Mouse (Mus musculus) embryonic facial prominence, embryonic 13.5 days (tissue): ENCODE measurements around the gene Aip. TPM values are rescaled to one million over a fixed set of nuclear protein-coding genes. Genes with fewer than 3 reads are reported as not detected.
"Not testable (repeated sequence)": the region's sequence is repeated elsewhere in the genome, so short reads cannot be mapped to it uniquely, and the experiment has no call there.

Experiments
- ATAC-seq: fragments of 200-750 bp; cut with Nextera tagmentation; 2 replicates; pipeline ENCODE4 v1.8.0; 2017; ENCODE audit warnings: low read depth; ENCODE audit not compliant: insufficient number of reproducible peaks, insufficient read depth, low FRiP score, low TSS enrichment
- H3K27ac ChIP-seq: fragments of 300-500 bp; sonication (generic); 2 replicates; pipeline ENCODE4 v1.5.1; 2015; ENCODE audit warnings: moderate library complexity, mild to moderate bottlenecking, inconsistent platforms
- H3K27me3 ChIP-seq: fragments of 300-500 bp; sonication (generic); 2 replicates; pipeline ENCODE4 v1.6.1; 2015; ENCODE audit warnings: mild to moderate bottlenecking, inconsistent platforms
- H3K36me3 ChIP-seq: fragments of 300-500 bp; sonication (generic); 2 replicates; pipeline ENCODE4 v1.6.1; 2015; ENCODE audit warnings: mild to moderate bottlenecking, inconsistent platforms
- H3K4me1 ChIP-seq: fragments of 300-500 bp; sonication (generic); 2 replicates; pipeline ENCODE4 v1.6.1; 2015; ENCODE audit warnings: inconsistent platforms
- H3K4me2 ChIP-seq: fragments of 300-500 bp; sonication (generic); 2 replicates; pipeline ENCODE4 v1.6.1; 2015; ENCODE audit warnings: moderate library complexity, mild to moderate bottlenecking, inconsistent platforms
- H3K4me3 ChIP-seq: fragments of 300-500 bp; sonication (generic); 2 replicates; pipeline ENCODE4 v1.5.1; 2015; ENCODE audit warnings: mild to moderate bottlenecking, inconsistent platforms
- H3K9ac ChIP-seq: fragments of 300-500 bp; sonication (generic); 2 replicates; pipeline ENCODE4 v1.6.1; 2015; ENCODE audit warnings: mild to moderate bottlenecking, inconsistent platforms
- H3K9me3 ChIP-seq: fragments of 300-500 bp; sonication (generic); 2 replicates; pipeline ENCODE4 v1.6.1; 2016; ENCODE audit warnings: inconsistent platforms
- WGBS: fragments of 180-500 bp; shearing (Covaris S2); methylation state at CpG from one replicate; pipeline ENCODE4 v1.1.7; 2015; ENCODE audit warnings: mixed read lengths; 5-methylcytosine and 5-hydroxymethylcytosine counted together
- polyA plus RNA-seq: library from polyadenylated mRNA; unstranded; fragments of >200 nt; fragmentation: Nextera tagmentation; extraction: Ambion mirVana; gene quantifications from 2 replicates; pipeline ENCODE4 v1.2.1, GENCODE M21; 2015

Aip gene
- polyA plus RNA-seq, 1 experiment from 2014 or later: 107 TPM

DNA sequence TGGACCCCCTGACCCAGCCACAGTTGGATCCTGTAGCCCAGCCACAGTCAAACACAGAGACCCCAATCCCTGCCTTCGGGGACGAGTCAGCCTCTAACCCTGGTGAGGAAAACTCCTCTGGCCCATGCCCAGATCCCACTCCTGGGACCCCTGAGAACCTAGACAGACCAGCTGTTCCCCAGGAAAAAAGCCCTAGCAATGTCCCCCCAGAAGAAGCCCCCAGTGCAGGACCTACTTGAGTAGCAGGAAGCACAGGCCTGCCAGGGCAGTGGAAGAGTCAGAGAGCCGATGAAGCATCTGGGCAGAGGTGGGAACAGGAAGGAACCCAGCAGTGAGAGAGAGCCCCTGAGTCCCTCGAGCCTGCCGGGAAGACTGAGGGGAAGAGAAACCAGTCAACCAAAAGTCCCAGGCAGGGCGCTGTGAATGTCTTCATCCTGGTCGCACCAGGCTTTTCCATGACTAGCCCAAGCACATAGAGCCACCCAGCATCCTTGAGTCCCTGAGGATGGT, 18.2 kb upstream of the Aip start, which contains the start of gene Cabp4:
Gene Cabp4, minus strand, starts transcription at position 275 of the 510 bp plus-strand sequence.
- Histone ChIP-seq H3K4me2 (no peak within 1 kb of the TSS), H3K4me1 (peaks cover 7% of the 10 kb centered on the region; the same call in 1 of the 2 replicates), H3K27me3 (no peaks in the 10 kb centered on the region), H3K9me3 (no peaks in the 10 kb centered on the region), H3K27ac (no peak within 1 kb of the TSS), H3K9ac (no peak within 1 kb of the TSS; the same call in 1 of the 2 replicates), H3K36me3 (no peaks in the 10 kb centered on the region), H3K4me3 (no peak within 1 kb of the TSS)
- no peak for ATAC-seq
- WGBS: 85% methylated on average over 7 of the region's 7 CpGs

DNA sequence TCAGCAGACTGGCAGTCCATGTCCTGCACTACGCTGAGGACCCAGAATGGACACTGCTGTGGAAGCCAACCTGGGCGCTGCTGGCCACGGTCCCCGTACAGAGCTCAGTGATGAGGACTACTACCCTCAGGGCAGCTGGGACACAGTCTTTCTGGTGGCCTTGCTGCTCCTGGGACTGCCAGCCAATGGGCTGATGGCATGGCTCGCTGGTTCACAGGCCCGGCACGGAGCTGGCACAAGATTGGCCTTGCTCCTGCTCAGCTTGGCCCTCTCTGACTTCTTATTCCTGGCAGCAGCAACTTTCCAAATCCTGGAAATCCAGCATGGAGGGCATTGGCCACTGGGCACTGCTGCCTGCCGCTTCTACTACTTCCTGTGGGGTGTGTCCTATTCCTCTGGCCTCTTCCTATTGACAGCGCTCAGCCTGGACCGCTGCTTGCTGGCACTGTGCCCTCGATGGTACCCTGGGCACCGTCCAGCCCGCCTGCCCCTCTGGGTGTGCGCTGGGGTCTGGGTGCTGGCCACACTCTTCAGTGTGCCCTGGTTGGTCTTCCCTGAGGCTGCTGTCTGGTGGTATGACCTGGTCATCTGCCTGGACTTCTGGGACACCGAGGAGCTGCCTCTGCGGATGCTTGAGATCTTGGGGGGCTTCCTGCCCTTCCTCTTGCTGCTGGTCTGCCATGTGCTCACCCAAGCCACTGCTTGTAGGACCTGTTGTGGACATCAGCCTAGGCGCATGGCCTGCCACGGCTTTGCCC, 16.9 kb upstream of the Aip start:
- 88% methylated on average over 18 of the region's 18 CpGs for WGBS
- no peak overlapping the region for H3K4me3 ChIP-seq

DNA sequence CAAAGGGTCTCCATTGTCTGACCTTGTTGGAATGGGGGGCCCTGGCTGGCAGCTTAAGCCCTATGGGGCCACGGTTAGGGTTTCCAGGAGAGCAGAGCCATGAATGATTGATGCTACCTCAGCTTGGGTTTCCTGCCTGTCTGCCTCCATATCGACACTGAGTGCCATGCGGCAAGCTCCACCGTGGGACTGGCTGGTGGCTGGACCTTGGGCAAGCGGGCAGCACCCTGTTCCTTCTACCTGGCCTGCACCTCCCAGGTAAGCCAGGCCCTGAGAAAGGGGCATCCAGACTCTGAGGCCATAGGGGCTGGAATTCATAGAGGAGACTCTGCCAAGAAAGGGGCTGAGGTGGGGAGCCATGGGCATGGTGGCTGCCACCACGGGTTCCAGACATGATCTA, 14.5 kb upstream of the Aip start:
- Histone ChIP-seq H3K4me2 (no peak overlapping the region), H3K4me1 (no peaks in the 10 kb centered on the region), H3K27ac (no peak overlapping the region), H3K9ac (no peak overlapping the region), H3K27me3 (no peaks in the 10 kb centered on the region), H3K36me3 (no peaks in the 10 kb centered on the region), H3K4me3 (no peak overlapping the region), H3K9me3 (no peaks in the 10 kb centered on the region)
- ATAC-seq: no peak
- 85% methylated on average over 6 of the region's 6 CpGs for WGBS

More for the DNA sequence above, 16.9 kb upstream of the Aip start:
- H3K4me1 ChIP-seq: no peaks in the 10 kb centered on the region
- no peak overlapping the region for H3K4me2 ChIP-seq
- no peak overlapping the region for H3K27ac ChIP-seq
- no peak for ATAC-seq
- no peak overlapping the region for H3K9ac ChIP-seq
- H3K9me3 ChIP-seq: no peaks in the 10 kb centered on the region
- H3K36me3 ChIP-seq: no peaks in the 10 kb centered on the region
- H3K27me3 ChIP-seq: no peaks in the 10 kb centered on the region

DNA sequence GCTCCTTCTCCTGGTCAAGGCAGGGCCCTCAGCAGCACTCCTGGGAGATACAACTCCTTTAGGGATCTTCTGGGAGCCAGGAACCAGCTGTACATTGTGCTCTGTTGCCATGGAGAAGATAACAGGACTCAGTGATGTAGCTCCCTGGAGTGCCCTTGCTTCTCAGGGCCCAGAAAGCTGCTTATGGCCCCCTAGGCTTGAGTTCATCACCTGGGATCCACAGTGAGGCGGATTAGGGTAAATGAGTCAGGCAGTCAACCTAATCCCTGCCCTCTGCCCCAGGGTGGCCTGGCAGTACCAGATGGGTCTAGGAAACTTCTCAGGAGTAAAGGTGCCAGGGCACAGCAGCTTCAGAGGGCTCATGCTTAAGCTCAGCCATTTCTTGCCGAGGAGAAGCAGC, 13.8 kb upstream of the Aip start, which contains the start of gene Gpr152:
Gene Gpr152, plus strand, starts transcription at position 342 of the 400 bp plus-strand sequence.
- Histone ChIP-seq H3K4me3 (no peak within 1 kb of the TSS), H3K36me3 (no peaks in the 10 kb centered on the region), H3K4me1 (no peaks in the 10 kb centered on the region), H3K4me2 (no peak within 1 kb of the TSS), H3K27ac (no peak within 1 kb of the TSS), H3K9me3 (no peaks in the 10 kb centered on the region), H3K27me3 (no peaks in the 10 kb centered on the region), H3K9ac (no peak within 1 kb of the TSS)
- 82% methylated on average over 2 of the region's 2 CpGs for WGBS
- ATAC-seq: no peak

DNA sequence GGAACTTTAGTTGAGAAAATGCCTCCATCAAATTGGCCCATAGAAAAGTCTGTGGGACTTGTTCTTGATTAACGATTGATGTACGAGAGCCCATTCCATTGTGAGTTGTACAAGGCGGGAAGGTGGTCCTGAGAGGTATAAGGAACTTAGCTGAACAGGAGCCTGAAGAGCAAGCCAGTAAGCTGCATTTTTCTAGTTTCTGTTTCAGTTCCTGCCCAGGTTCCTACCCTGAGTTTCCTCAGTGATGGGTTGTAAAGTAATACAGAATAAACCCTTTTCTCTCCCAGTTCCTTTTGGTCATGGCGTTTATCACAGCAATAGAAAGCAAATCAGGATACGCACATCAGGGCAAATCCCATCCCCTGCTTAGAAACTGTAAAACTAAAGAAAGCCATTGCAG, 12.3 kb upstream of the Aip start:
- H3K4me2 ChIP-seq: no peak overlapping the region
- H3K27ac ChIP-seq: no peak overlapping the region
- no peak overlapping the region for H3K9ac ChIP-seq
- H3K4me1 ChIP-seq: no peaks in the 10 kb centered on the region
- WGBS: 84% methylated on average over 5 of the region's 5 CpGs
- no peak for ATAC-seq
- H3K9me3 ChIP-seq: no peaks in the 10 kb centered on the region
- peaks cover 4% of the 10 kb centered on the region for H3K36me3 ChIP-seq
- no peaks in the 10 kb centered on the region for H3K27me3 ChIP-seq
- no peak overlapping the region for H3K4me3 ChIP-seq

DNA sequence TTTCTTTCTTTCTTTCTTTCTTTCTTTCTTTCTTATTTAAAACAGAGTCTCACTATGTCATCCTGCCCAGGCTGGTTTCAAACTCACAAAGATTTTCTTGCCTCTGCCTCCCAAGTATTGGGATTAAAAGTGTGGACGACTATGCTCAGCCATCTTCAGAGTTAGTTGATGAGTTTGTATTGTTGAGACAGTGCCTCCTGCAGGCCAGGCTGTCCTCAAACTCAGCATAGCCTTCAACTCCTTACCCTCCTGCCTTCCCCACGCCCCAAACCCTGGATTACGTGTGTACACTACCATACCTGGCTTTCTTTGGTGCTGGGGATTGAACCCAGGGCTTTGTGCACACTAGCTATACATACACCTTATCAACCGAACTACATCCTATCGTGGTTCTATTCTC, 10.8 kb upstream of the Aip start:
- H3K9ac ChIP-seq: no peak overlapping the region
- H3K27me3 ChIP-seq: no peaks in the 10 kb centered on the region
- no peak overlapping the region for H3K27ac ChIP-seq
- H3K4me3 ChIP-seq: no peak overlapping the region
- H3K4me2 ChIP-seq: no peak overlapping the region
- WGBS: 71% methylated on average over 5 of the region's 5 CpGs
- peaks cover 19% of the 10 kb centered on the region for H3K36me3 ChIP-seq
- no peaks in the 10 kb centered on the region for H3K9me3 ChIP-seq
- no peak for ATAC-seq
- H3K4me1 ChIP-seq: no peaks in the 10 kb centered on the region

DNA sequence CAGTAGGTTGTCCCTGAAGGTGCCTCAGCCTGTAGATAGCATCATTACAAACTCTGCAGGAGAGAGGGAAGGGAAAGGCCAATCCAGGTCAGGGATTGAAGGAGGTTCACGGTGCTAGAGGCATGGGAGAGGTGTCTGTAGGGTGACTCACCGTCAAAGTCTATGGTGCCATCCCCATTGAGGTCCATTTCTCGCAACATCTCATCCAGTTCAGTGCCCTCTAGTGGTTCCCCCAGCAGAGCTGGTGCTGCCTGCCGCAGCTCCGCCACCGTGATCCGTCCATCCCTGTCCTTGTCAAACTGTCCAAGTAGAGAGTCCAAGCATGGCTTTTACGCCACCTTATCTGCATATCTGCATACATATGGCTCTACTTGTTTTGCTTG, 10.3 kb upstream of the Aip start:
- H3K27me3 ChIP-seq, H3K9me3 ChIP-seq, H3K4me2 ChIP-seq, H3K9ac ChIP-seq, ATAC-seq, H3K4me1 ChIP-seq, H3K27ac ChIP-seq, H3K4me3 ChIP-seq: not testable (repeated sequence)
- WGBS: 25% methylated on average over 8 of the region's 8 CpGs
- H3K36me3 ChIP-seq: peaks cover 24% of the 10 kb centered on the region

DNA sequence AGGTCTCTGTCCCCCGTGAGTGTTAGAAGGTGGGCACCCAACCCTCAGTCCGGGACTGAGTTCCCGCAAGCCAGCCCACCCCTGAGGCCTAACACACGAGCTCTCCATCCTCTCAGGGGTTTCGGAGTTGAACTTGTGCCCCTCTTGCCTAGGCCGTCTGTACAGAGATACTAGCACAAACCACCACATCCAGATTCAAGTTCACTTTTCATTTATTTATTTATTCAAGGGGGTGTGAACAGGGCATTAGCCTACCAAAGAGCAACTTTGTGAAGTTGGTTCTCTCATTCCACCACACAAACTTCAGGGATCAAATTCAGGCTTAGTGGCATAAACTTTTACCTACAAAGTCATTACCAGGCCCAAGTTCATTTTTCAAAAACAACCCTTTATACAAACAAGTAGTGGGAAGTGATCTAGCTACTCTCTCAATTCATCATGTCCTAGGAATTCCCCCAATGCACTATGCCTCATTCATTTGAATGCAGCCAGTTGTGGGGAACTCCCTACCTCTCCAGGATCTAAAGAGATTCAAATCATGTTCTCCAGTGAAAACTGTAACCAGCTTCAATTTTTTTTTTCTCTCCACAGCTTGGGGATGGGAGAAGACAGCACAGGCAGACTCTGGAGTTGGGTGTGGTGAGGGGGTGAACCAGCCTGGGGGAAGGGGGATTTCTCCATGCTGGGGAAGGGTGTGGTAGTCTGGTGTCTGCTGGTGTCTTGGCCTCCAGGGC, 9.7 kb upstream of the Aip start:
- not testable (repeated sequence) for H3K4me3 ChIP-seq, H3K4me1 ChIP-seq, H3K27me3 ChIP-seq, H3K9ac ChIP-seq, H3K4me2 ChIP-seq, ATAC-seq, H3K27ac ChIP-seq, H3K9me3 ChIP-seq
- WGBS: 78% methylated on average over 6 of the region's 6 CpGs
- H3K36me3 ChIP-seq: peaks cover 25% of the 10 kb centered on the region

DNA sequence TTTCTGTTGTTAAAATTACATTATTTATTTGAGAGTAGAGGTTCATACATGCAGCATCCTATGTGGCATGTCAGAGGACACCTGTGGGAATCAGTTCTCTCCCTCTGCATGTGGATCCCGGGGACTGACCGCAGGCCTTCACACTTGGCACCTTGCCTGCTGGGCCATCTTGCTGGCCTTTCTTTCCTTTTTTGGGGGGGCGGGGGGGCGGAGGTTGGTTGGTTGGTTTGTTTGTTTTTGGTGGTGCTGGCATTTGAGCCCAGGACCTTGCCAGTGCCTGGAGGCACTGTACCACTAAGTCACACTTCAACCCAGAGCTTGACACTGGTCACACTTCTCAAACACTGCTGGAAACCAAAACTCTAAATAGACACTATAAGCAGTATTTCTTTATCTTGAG, 8.7 kb upstream of the Aip start:
- H3K27ac ChIP-seq: no peak overlapping the region
- H3K4me2 ChIP-seq: no peak overlapping the region

DNA sequence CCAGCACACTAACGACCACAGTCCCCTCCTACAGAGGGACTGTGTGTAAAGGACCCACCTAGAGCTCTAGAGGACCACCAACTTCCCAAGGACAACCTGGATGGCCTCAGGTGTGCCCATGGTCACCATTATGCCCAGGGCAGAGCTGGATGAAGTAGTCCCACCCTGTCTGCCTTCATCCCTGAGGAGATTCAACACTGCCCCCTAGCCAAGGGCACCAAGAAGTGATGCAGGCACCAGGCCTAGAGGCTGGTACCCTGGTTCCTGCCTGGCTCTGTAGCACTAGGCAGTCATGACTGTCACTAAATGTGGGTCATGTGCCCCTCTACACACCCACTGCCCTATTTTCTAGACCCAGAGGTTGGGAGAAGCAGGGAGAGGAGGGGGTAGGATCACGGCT, 6.1 kb upstream of the Aip start:
- 82% methylated on average over 2 of the region's 2 CpGs for WGBS
- Histone ChIP-seq H3K4me1 (peaks cover 9% of the 10 kb centered on the region), H3K9me3 (no peaks in the 10 kb centered on the region), H3K9ac (no peak overlapping the region), H3K27me3 (no peaks in the 10 kb centered on the region), H3K27ac (no peak overlapping the region), H3K4me2 (no peak overlapping the region), H3K36me3 (peaks cover 54% of the 10 kb centered on the region), H3K4me3 (no peak overlapping the region)
- no peak for ATAC-seq

More for the DNA sequence above, 8.7 kb upstream of the Aip start:
- H3K36me3 ChIP-seq: peaks cover 35% of the 10 kb centered on the region
- no peak overlapping the region for H3K4me3 ChIP-seq
- no peak for ATAC-seq
- no peak overlapping the region for H3K9ac ChIP-seq
- H3K4me1 ChIP-seq: no peaks in the 10 kb centered on the region
- 91% methylated on average over 4 of the region's 4 CpGs for WGBS
- H3K9me3 ChIP-seq: no peaks in the 10 kb centered on the region
- H3K27me3 ChIP-seq: no peaks in the 10 kb centered on the region

DNA sequence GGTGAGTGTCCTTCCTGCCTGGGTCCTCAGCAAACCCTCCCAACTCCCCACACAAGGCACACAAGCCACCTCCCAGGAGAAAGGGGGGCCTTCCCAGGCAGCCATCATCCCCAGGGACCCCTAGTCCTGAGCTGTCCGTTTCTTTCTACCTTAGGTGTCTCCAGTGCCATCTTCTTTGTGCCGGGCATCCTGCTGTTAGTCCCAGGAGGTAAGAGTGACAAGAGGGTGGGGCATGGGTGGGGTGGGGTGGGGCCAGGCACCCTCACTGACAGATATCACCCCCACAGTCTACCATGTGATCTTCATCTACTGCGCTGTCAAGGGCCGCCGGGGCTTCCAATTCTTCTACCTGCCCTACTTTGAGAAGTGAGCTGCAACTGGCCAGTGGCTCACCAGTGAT, 5.4 kb upstream of the Aip start:
- Histone ChIP-seq H3K4me2 (no peak overlapping the region), H3K27ac (no peak overlapping the region), H3K9ac (no peak overlapping the region), H3K4me1 (peaks cover 13% of the 10 kb centered on the region), H3K36me3 (peaks cover 54% of the 10 kb centered on the region), H3K27me3 (no peaks in the 10 kb centered on the region), H3K9me3 (no peaks in the 10 kb centered on the region), H3K4me3 (no peak overlapping the region)
- no peak for ATAC-seq
- WGBS: 88% methylated on average over 5 of the region's 5 CpGs

DNA sequence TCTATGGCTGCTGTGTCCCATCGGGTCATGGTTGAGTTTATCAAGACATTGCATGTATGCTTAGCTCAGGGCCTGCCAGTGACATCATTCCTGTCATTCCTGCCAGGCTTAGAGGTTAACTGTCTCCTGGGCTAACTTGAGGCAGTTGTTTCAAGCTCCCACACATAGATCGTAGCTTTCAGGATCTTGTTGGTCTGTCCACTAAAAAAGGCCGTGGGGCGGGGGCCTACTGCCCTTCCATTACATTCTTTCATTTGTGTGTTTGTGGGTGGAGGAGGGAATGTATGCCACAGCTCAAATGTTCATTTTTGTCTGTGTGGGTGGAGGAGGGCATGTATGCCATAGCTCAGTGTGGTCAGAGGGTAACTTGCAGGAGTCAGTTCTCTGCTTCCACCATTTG, 4.4 kb upstream of the Aip start:
- Histone ChIP-seq H3K4me1 (peaks cover 14% of the 10 kb centered on the region), H3K4me3 (no peak overlapping the region), H3K27me3 (no peaks in the 10 kb centered on the region), H3K9me3 (no peaks in the 10 kb centered on the region), H3K36me3 (peaks cover 54% of the 10 kb centered on the region), H3K27ac (no peak overlapping the region), H3K4me2 (no peak overlapping the region), H3K9ac (0 out of 2 replicates have a peak overlapping the region, but pooled peaks have one; percentile 11)
- 84% methylated on average over 4 of the region's 4 CpGs for WGBS
- ATAC-seq: no peak
